Mouse (Mus musculus) ES-CJ7 (cell line): ENCODE data around the gene Fam20b.
A peak's percentile ranks its signal among the peaks of the same experiment; 100 is the strongest.

ENCODE experiments used
- DNase-seq: peaks from one replicate; pipeline ENCODE4 v3.0.0; 2011; ENCODE audit warnings: low read depth, low spot score

Fam20b gene

DNA sequence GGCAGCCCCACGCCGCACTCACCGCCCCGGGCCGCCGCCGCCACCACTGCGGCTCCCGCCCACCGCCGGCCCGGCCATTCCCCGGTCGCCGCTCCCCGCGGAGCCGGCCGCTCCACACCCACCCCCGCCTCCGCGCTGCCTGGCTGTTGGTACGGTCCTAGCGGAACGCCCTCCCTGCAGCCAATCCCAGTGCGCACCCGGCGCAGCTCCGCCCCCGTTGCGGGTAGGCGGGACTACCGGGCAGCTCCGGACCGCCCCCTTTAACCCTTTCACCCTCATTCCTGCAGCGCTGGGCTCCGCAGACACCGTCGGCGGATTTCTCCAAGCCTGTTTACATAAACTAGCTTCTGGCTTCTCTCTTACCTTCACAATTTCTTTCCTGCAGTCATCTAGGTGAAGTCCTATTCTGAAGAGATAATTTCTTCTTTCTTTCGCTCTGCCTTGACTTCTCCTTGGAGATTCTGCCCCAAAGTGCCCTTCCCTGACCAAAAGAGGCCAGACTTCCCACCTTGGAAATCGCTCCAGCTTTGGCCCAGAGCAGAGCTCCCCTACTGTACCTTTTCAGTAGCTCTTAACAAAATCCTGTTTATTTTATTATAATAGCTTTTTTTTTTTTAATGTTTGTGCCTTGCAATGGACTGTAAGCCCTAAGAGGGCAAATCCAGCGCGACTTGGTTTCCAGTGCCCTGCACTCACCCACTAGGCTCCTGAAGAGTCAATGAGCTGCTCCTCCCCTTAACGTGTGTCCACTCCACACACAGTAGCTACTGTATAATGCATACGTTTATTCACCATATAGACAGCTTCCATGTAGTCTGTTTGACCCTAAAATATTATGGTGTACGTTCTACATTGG, at the start of gene Fam20b:
Fam20b (minus strand) TSS at position 137 of the 856 bp plus-strand sequence.
- peak; percentile 97 for DNase-seq

DNA sequence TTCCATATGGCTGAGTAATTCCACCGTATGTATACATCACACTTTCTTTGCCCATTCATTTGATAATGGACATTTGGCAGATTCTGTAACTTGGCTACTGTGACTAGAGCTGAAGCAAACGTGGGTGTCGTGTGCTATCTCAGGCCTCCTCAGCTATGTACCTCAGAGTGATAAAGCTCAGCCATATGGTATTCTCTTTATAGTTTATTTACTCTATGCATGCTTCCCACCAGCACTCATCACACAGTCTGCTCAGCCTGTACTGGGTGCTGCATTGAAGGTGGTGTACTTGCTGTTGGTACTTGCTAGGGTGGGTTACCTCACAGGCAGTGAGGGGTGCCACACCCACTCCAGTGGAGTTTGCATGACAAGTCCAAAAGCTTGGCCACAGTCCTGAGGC, 46.4 kb upstream of the Fam20b start:
- no peak for DNase-seq

DNA sequence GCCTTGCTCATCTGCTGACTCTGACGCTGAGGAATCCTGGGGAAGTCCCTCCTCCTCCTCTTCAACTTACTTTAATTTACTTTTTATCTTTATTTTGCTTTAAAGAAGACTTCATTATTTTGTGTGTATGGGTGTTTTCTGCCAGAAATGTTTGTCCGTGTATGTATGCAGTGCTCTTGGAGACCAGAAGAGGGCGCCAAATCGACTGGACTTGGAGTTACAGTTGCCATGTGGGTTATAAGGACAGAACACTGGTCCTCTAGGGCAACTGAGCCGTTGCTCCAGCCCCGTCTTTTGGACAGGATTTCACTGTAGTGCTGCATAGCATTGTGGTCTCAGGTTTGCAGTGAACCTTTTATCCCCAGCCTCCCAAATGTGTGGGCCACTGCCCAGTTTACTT, 45.7 kb upstream of the Fam20b start:
- peak; percentile 69 for DNase-seq

DNA sequence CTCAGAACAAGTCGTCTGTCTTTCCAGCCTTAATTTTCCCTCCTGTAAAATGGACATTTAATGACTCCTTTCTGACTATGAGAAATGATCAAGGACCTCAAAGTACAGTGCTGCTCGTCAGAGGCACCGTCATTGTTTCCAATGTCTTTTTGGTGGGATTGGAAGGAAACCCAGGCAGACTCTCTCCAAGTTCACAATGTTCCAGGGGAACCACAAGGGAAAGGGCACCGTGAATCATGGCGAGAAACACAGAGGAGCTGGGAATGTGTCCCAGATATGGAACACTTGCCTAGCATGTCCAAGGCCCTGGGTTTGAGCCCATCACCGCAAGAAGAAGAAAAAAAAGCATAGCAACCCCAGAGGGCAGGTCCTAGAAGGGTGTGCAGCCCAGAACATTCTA, 44.4 kb upstream of the Fam20b start:
- DNase-seq, result no peak

DNA sequence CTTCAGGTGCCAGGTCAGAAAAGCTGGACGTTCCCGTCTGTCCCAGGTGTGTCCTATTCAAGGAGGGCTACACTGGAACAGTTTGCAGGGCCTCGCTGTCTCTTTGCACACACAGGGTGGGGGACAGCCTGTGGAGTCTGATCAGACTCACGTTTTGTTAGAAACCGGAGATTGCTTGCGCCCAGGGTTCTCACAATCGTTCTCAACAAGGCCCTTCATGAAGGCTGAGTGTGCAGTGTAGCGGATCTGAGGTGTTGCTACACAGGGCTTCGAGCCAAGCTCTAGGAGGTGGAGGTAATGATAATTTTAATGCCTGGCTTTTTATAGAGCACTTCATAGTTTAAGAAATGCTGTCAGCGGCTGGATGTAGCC, 42.5 kb upstream of the Fam20b start:
- DNase-seq, result no peak

DNA sequence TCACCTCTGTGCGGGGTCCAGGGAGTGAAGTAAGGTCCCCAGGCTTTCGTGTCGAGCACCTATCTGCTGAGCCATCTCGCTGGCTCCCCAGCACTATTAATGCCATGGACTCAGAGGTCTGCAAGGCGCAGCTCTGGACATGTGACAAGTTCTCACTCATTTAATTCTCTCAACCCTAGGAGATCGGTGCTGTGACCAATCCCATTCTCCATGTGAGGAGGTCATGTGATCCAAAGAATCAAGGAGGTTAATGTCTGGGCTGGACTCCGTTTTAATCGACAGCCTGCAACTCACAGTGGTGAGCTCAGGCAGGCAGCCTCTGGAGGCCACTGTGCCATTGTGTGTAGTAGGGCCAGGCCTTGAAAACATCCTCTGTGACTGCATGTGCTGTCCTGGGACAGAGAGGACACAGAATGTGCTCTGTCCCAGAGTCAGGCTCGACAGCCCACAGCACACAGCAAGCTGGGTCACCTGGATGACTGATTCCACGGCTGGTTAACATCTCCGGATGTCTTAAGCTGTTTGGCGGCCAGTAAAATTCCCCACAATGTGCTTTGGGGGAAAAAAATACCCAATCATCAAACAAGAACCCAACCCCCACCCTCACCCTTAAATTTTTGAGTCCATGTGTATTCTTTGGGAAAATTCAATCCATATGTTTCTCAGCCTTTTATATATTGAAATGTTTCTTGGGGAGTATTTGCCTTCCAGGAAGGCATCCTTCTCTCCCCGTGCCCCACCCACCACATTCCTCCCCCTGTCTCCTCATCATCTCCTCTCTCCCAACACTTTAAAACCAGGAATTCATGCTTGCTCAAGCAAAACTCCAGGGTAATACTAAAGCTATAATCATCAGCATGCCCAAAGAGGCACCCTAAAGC, 41.9 kb upstream of the Fam20b start:
- DNase-seq, result no peak

DNA sequence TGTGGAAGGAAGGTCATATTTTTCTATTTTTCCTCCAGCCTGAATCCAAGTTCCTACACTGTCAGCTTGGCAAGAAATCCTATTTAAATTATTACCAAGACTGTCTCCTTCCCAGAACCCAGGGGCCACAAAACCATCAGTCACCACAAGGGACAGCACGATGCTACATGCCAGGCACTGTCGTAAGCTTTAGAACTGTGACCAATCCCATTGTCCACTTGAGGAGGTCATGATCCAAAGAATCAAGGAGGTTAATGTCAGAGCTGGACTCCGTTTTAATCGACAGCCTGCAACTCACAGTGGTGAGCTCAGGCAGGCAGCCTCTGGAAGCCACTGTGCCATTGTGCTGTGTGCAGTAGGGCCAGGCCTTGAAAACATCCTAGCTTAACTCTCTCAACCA, 39.4 kb upstream of the Fam20b start:
- DNase-seq, result no peak

DNA sequence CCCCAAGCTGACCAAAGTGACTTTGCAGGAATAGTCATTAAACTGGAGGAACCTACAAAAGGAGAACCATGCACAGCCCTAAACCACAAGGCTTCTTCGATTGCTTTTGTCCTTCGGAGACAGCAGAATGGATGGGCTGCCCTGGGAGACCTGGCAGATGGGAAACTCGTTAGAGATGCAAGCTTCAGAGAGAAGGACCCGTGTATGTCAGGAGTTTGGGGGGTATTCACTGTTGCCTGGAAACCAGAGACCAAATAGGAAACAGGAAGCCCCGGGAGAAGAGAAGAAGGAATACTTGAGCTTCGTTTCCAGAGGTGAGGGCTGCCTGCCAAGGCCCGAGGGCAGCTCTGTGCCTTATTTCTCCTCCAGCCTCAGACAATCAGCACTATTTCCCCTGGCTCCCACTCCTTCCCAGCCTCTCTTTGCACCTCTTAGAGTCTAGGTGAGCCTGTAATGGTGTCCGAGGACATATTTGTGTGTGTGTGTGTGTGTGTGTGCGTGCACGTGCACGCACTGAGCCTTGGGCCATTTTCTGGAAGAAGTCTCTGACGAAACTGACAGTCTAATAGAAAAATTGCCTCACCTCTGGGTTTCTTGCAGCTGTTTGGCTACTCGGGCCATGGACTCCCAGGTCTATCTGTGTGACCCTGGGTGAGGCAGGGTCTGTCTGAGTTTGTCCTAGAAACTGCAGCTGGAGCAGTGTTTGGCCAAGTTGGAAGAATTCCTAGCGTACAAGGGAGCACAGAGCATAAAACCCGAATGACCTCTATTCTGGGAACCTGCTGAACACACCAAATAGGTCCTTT, 35.9 kb upstream of the Fam20b start:
- DNase-seq, result no peak

DNA sequence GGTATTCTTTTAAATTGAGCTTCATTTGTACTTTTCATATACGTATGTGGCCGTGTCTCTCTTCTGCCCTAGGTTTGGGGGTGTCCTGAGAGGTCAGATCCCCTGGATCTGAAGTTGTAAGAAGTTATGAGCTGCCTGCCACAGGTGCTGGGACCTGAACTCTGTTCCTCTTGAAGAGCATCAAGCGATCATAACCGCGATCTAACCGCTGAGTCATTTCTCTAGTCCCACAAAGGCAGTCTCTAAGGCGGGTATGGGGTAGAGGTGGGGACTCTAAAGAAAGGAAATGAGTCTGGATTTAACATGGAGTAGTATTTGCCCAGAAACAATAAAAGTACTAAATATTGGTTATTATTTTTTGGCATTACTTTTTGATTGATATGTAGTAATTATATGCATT, 34.1 kb upstream of the Fam20b start:
- DNase-seq, result no peak

DNA sequence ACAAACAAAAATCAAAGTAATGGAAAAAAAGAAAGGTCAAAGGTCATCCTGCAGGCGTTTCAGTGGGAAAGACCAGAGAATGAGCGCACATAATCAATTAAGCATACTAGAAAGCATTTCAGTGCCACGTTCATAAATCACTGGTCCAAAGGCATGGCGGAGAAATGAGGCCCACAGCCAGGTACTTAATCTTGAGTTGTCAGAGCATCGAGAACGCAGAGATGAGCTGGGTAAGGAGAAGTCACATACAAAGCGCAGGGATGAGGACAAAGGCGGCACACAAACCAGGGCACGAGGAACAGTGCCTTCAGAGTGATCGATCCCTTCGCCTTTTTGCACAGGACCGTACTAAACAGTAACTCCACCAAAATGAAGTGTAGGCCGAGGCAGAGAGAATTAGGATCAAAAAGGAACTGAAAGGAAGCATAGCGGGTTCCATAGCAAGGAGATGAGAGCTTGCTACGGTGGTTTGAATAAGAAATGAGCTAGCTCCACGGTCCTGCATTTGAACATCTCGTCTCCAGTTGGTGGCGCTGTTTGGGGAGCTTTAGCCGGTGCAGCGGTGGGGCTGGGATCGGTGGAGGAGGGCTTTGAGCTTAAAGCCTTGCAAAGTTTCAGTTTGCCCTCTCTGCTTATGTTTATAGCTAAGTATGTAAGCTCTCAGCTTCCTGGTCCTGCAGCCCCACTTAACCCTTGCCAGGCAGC, 33.3 kb upstream of the Fam20b start:
- DNase-seq, result peak; percentile 86

DNA sequence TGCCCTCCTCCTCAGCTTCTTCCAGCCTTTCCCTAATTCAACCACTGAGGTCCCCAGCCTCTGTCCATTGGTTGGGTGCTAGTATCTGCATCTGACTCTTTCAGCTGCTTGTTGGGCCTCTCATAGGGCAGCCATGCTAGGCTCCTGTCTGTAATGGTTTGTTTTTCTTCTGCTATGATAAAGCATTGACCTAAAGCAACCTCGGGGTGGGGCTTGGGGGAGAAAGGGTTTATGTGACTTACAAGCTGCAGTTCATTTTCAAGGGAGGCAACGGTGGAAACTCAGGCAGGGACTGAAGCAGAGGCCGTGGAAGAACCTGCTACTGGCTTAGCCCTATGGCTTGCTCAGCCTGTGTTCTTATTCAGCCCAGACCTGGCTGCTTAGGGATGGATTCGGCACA, 31.4 kb upstream of the Fam20b start:
- DNase-seq, result no peak

DNA sequence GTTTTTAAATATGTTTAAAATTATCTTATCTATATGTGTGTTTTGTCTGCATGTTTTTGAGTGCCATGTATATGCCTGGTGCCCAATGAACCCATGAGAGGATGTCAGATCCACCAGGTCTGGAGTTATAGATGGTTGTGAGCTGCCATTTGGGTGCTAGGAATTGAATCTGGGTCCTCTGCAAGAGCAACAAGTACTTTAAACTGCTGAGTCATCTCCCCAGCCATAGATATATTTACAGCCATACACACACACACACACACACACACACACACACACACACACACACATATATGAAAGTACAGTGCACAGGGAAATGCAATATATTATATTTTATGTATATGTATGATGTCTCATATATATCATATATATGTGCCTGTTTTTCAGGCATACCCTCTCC, 30.2 kb upstream of the Fam20b start:
- DNase-seq, result no peak

DNA sequence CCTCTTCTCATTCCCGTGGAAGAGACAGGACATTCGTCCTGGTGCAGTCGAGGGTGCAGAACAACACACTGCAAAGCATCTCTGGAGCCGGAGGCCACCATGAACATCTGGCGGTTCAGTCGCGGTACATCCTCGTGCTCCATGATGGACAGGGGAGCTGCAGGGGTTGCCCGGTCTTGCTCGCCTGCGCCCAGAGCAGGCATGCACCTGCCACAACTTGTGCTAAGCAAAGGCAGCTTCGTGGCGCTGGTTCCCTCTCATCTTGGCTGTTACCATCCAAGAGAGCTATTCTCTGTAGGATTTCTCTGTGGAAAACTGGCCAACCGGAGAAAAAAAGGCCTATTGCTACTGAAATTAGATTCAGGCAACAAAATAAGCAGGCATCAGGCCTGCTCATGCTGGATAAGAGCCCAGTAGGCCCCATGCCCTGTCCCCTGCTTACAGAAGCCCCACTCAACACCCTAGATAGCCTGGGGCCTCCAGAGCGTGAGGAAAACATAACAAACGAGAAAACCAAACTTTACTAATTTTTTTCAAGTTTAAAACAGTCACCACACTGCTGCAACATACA, 29.6 kb upstream of the Fam20b start:
- no peak for DNase-seq

DNA sequence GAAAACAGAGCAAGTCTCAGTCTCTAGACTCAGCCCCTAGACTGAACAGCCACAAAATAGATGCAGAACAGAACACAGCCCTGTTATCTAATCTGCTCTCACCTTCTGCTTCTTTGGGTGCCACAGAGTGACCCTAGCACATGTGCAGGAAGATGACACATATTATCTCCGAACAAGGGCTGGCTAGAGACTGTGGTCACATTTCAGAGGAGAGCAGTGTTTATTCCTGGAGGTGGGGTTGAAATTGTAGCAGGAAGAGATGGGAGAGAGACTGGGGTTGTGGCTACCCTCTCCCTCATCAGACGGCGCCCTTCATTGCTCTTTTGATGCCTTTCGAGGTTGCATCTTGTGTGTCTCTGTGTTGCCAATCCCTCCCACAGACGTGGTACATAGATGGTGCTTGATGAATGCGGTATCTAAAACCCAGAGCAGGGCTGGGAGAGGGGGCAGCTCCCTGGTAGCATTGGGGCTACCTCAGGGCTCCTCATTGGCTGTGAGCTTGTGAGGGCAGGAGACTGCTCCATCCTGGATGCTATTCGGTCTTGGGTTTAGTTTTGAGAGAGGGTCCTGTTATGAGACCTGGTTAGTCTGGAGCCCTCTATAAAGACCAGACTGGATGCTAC, 26.4 kb upstream of the Fam20b start:
- no peak for DNase-seq

DNA sequence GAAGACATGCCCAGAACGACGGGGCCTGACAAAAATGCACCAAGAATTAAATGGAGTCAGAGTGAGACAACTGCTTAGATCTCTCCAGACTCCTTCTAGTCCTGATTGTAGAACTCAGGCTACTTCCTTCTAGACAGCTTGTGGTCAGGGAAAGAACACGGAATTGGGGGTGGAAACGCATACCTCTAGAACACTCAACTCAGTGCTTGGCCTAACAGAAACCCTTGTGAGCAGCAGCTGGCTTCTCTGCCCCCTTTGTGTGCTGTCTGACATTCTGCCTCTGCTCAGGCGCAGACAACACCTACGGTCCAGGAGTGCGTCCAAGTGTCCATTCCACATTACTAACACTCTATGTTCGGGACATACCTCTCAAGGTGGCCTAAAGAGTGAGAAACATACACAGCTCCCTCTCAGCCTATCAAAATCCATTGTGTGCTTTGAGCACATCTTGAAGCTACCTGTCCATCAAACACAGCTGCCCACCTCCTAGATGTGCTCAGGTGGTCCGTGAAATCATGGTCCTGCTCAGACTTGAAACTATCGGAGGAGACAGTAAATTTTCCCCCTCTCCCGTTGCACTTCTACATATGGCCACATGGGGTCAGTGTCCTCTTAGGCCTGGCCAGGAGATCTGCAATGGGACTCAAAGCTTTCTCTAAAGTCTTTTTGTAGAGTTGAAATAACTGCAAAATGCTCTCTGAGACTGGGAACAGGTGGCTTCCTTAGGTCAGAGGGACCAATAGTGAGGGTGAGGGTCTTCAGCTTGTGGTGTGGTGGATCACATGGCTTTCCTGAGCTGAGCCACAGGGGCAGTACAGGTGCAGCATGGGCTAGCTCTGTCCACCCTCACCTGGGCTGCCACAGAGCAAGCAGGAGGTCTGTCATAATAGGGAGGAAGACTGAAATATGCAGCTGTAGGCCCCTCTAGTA, 22.9 kb upstream of the Fam20b start:
- DNase-seq, result peak; percentile 74

DNA sequence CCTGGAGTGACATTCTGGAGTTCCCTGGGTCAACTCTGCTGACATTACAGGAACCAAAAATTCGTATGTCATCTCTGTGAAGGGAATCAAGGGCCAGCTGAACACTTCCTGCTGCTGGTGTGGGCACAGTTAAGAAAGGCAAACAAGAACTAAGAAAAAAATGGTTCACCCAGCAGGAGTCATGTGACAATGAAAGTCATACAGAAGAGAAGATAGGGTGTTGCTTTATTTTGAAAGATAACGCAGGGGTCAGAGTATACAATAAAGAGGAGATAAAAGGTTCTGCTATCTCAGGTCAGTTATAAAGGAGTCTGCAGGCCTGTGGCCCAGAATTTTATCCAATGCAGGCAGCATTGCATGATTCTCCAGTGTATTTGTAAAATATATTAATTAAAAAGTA, 16.9 kb upstream of the Fam20b start:
- DNase-seq, result no peak

DNA sequence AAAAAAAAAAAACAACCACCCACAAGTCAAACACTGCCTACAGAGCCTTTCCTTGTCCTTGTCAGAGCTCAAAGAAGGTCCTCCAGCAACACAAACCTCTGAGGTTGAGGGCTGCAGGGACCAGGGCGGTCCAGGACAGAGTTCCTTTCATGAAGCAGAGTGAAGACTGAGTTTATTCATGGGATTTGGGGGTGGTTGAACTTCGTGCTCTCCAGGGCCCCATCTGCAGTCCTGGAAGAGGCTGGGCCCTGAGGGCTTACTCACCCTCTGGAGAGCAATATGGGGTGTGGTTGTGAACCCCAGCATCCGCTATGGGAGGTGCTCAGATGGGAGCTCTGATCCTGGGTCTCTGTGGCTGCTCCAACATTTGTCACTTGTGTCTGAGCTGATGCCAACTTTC, 15.1 kb upstream of the Fam20b start:
- DNase-seq, result no peak

DNA sequence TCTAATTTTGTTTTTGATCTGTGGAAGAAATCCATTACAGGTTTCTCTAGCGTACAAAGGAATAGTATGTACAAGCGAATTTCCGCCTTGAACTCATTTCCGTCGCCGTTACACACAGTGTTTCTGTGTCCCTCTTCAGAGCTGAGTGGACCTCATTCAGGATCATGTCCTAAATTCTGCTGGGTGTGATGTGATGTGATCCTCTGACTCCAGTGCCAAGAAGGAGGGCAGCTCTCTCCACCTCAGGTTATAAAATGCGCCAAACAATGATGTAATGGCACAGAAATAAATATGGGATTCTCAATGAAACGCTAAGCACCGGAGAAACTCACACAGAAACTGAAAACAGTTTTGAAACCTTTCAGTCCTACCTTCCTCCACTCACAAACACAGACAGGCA, 14.7 kb upstream of the Fam20b start:
- DNase-seq, result no peak

DNA sequence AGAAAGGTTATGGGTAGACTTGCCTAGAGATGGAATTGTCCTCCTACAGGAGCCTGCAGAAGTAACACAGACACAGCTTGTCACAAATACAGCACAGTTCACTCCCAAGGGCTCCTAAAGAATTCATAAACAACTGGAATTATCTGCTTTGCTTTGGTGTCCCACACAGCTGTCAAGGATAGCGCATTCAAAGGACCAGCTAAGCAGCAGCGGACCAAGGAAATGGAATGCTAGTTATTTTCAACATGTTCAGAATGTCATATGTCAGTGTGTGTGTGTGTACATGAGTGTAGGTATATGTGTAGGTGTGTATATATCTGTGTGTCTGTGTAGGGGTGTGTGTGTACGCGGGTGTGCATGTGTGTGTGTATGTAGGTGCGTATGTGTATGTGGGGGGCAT, 14.1 kb upstream of the Fam20b start:
- no peak for DNase-seq

DNA sequence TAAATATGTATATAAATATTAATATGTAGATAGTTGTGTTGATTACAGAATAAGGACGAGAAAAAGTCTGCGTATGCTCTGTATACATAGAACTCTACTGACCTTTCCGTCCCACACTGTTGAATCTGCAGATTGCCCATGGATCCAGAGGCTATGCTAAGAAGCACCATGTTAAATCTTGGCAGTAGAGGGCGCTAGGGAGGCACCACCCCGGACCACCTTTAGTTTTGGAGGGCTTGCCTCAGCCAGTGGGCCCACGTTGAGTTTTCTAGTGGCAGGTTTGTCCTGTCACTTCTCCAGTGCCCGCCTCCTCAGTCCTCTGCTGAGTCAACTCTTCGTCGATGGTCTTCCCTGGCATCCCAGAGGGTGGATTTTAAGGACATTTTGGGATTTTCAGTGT, 11.9 kb upstream of the Fam20b start:
- DNase-seq, result peak; percentile 84
